In genomic region chr12:11370056-11370455, GRCm38 (mm10) we compare ENCODE assay signal across 9 mouse cellular contexts.
DNase-seq lines count a peak whose midpoint lies in the region; ATAC-seq and TF ChIP-seq lines count a peak whose summit lies in the region.
"Had no signal": no experiment of that assay in that cellular context is flagged by ENCODE, and none has a peak within 500 bp of the region (broad histone marks: within the 10 kb centered on the region; RNA-seq: fewer than 3 reads in every experiment).

No protein-coding gene starts in this region.

- H3K4me1 ChIP-seq in hindbrain, embryonic 13.5 days (replicated peaks), result 0 out of 2 replicates have a peak, but pooled peaks cover 4% of the 10 kb centered on the region
- no peaks in the 10 kb centered on the region for H3K4me1 ChIP-seq in hindbrain, embryonic 10.5 days (replicated peaks)
- peaks cover 5% of the 10 kb centered on the region; the same call in 1 of the 2 replicates for H3K4me1 ChIP-seq in midbrain, embryonic 16.5 days (ENCODE audit: control insufficient read depth, insufficient read depth, low read length)

- H3K4me2 ChIP-seq in hindbrain, embryonic 13.5 days, result no peak overlapping the region
- H3K4me2 ChIP-seq in midbrain, embryonic 16.5 days (ENCODE audit: low read length), result no peak overlapping the region

- H3K36me3 ChIP-seq in hindbrain, embryonic 13.5 days, result no peaks in the 10 kb centered on the region
- no peaks in the 10 kb centered on the region for H3K36me3 ChIP-seq in hindbrain, embryonic 10.5 days
- no peaks in the 10 kb centered on the region for H3K36me3 ChIP-seq in midbrain, embryonic 16.5 days (ENCODE audit: control insufficient read depth, insufficient read depth, low read length)
- H3K36me3 ChIP-seq: G1E had no signal

- H3K9ac ChIP-seq in hindbrain, embryonic 13.5 days, result no peak overlapping the region
- H3K9ac ChIP-seq in midbrain, embryonic 16.5 days (ENCODE audit: low read depth, low read length), result no peak overlapping the region

- no peak for TF ChIP-seq POLR2A in brain, embryonic 14.5 days (IDR thresholded peaks at IDR 0.05; ENCODE audit: borderline replicate concordance, extremely low read depth, insufficient read depth, insufficient read length, poor library complexity, severe bottlenecking)

- DNase-seq in hindbrain, embryonic 10.5 days (ENCODE audit: low spot score), result no peak
- peak; percentile 79 for DNase-seq in brain, embryonic 14.5 days (ENCODE audit: low read depth)
- peak; percentile 40 to 41 for DNase-seq in layer of hippocampus, postnatal 36 days
- DNase-seq in urinary bladder, postnatal 4 days (ENCODE audit: low spot score in 2 of 2), result no peak
- no peak for DNase-seq in T-cell, adult 2 months (ENCODE audit: low spot score)
- DNase-seq in ovary, postnatal 10 days (ENCODE audit: low spot score), result no peak

- no peak overlapping the region for H3K4me3 ChIP-seq in hindbrain, embryonic 13.5 days
- no peak overlapping the region for H3K4me3 ChIP-seq in hindbrain, embryonic 10.5 days
- no peak overlapping the region for H3K4me3 ChIP-seq in midbrain, embryonic 16.5 days (ENCODE audit: low read depth, low read length)

- TF ChIP-seq CTCF in brain, embryonic 14.5 days (IDR thresholded peaks at IDR 0.05; ENCODE audit: borderline replicate concordance, extremely low read depth, insufficient read depth, insufficient read length), result no peak

- ATAC-seq in hindbrain, embryonic 13.5 days (ENCODE audit: low FRiP score), result peak; percentile 49; the same call in 1 of the 2 replicates
- peak; percentile 89 for ATAC-seq in midbrain, embryonic 16.5 days

- 52% methylated on average over 4 of the region's 4 CpGs for WGBS in hindbrain, embryonic 13.5 days
- 66% methylated on average over 4 of the region's 4 CpGs for WGBS in hindbrain, embryonic 10.5 days
- WGBS in midbrain, embryonic 16.5 days, result 23% methylated on average over 4 of the region's 4 CpGs

- H3K27me3 ChIP-seq in hindbrain, embryonic 13.5 days, result no peaks in the 10 kb centered on the region
- H3K27me3 ChIP-seq in hindbrain, embryonic 10.5 days (ENCODE audit: insufficient read depth, poor library complexity, severe bottlenecking), result no peaks in the 10 kb centered on the region
- H3K27me3 ChIP-seq in midbrain, embryonic 16.5 days (ENCODE audit: control insufficient read depth, insufficient read depth, low read depth, low read length), result no peaks in the 10 kb centered on the region

- H3K27ac ChIP-seq in hindbrain, embryonic 13.5 days, result no peak overlapping the region
- no peak overlapping the region for H3K27ac ChIP-seq in hindbrain, embryonic 10.5 days
- H3K27ac ChIP-seq in midbrain, embryonic 16.5 days (ENCODE audit: low read length), result 0 out of 2 replicates have a peak overlapping the region, but pooled peaks have one; percentile 37

- no peaks in the 10 kb centered on the region for H3K9me3 ChIP-seq in hindbrain, embryonic 13.5 days
- H3K9me3 ChIP-seq in hindbrain, embryonic 10.5 days, result no peaks in the 10 kb centered on the region
- H3K9me3 ChIP-seq in midbrain, embryonic 16.5 days (replicated peaks; ENCODE audit: control insufficient read depth, low read length, poor library complexity, severe bottlenecking), result no peaks in the 10 kb centered on the region
- H3K9me3 ChIP-seq: G1E had no signal

Comparison
In these comparisons a context has a peak if more than half of its experiments do, and no peak if none do; other contexts are left out.
1. DNase-seq: peak in brain, embryonic 14.5 days (single experiment) and layer of hippocampus, postnatal 36 days (2 of 2); none in hindbrain, embryonic 10.5 days (single experiment), urinary bladder, postnatal 4 days (0 of 2), T-cell, adult 2 months (single experiment) and ovary, postnatal 10 days (single experiment).